Mouse (Mus musculus) megakaryocyte-erythroid progenitor cell, adult 5 weeks (primary cell): Measurements from ENCODE around the gene Trib2. TPM values are rescaled to one million over a fixed set of nuclear protein-coding genes. Genes with fewer than 3 reads are reported as not detected.

Experiments used
- polyA plus RNA-seq: library from polyadenylated mRNA; stranded (reverse); fragments of >175 nt; gene quantifications from 2 replicates; pipeline ENCODE4 v1.2.3, GENCODE M21; 2012

Trib2 gene
- 10.3 and 13.1 TPM in 2 replicates for polyA plus RNA-seq

GRCm38 (mm10) chr12:15816740-15817178, at the start of gene Trib2:
Gene Trib2, minus strand, starts transcription at chr12:15816922.

